Mouse (Mus musculus) forebrain, embryonic 16.5 days (tissue): ENCODE measurements at regions not wholly inside any gene's neighbourhood (a gene's known extent, or its start where the extent isn't known, plus 50 kb on each side); places are given as distances from the start of the nearest gene placed in this dataset.
A peak's percentile ranks its signal among the peaks of the same experiment; 100 is the strongest.

Experiments
- ATAC-seq: fragments of 200-750 bp; cut with Nextera tagmentation; 2 replicates; pipeline ENCODE4 v1.8.0; 2017; ENCODE audit warnings: mild to moderate bottlenecking, moderate library complexity
- H3K27ac ChIP-seq: fragments of 300-500 bp; sonication (generic); 2 replicates; pipeline ENCODE4 v1.5.1; 2014; ENCODE audit warnings: low read length, control low read depth
- H3K27me3 ChIP-seq: fragments of 300-500 bp; sonication (generic); replicated peaks from 2 replicates; pipeline ENCODE4 v1.6.1; 2014; ENCODE audit warnings: low read length; ENCODE audit not compliant: control insufficient read depth, insufficient read depth
- H3K36me3 ChIP-seq: fragments of 300-500 bp; sonication (generic); 2 replicates; pipeline ENCODE4 v1.6.1; 2014; ENCODE audit not compliant: control insufficient read depth, insufficient read depth
- H3K4me1 ChIP-seq: fragments of 300-500 bp; sonication (generic); replicated peaks from 2 replicates; pipeline ENCODE4 v1.6.1; 2014; ENCODE audit warnings: low read length; ENCODE audit not compliant: control insufficient read depth, insufficient read depth
- H3K4me2 ChIP-seq: fragments of 300-500 bp; sonication (generic); 2 replicates; pipeline ENCODE4 v1.6.1; 2014; ENCODE audit warnings: mild to moderate bottlenecking, low read length, control low read depth
- H3K4me3 ChIP-seq: fragments of 300-500 bp; sonication (generic); replicated peaks from 2 replicates; pipeline ENCODE4 v1.5.1; 2014; ENCODE audit warnings: mild to moderate bottlenecking, low read length, control low read depth
- H3K9ac ChIP-seq: fragments of 300-500 bp; sonication (generic); replicated peaks from 2 replicates; pipeline ENCODE4 v1.6.1; 2014; ENCODE audit warnings: low read depth, low read length, control low read depth
- H3K9me3 ChIP-seq: fragments of 300-500 bp; sonication (generic); 2 replicates; pipeline ENCODE4 v1.6.1; 2016; ENCODE audit warnings: low read length; ENCODE audit not compliant: control insufficient read depth
- WGBS: fragments of 180-500 bp; shearing (Covaris S2); extraction: QIAGEN DNeasy Blood & Tissue Kit; methylation state at CpG from one replicate; pipeline ENCODE4 v1.1.7; 2014; 5-methylcytosine and 5-hydroxymethylcytosine counted together

GRCm38 (mm10) chr8:116164190-116164988 is 340.4 kb upstream of the Dynlrb2 start:
- WGBS: 16% methylated on average over 5 of the region's 5 CpGs
- no peak for ATAC-seq
- Histone ChIP-seq H3K9me3 (no peaks in the 10 kb centered on the region), H3K4me3 (no peak overlapping the region), H3K36me3 (no peaks in the 10 kb centered on the region), H3K4me1 (0 out of 2 replicates have a peak, but pooled peaks cover 7% of the 10 kb centered on the region), H3K27ac (no peak overlapping the region), H3K27me3 (no peaks in the 10 kb centered on the region), H3K9ac (no peak overlapping the region), H3K4me2 (no peak overlapping the region)

- ATAC-seq: no peak
- no peaks in the 10 kb centered on the region for H3K27me3 ChIP-seq
- no peaks in the 10 kb centered on the region for H3K9me3 ChIP-seq
- 29% methylated on average over 5 of the region's 5 CpGs for WGBS
- H3K27ac ChIP-seq: no peak overlapping the region
- H3K9ac ChIP-seq: no peak overlapping the region
- H3K4me3 ChIP-seq: no peak overlapping the region
- H3K36me3 ChIP-seq: no peaks in the 10 kb centered on the region
- 0 out of 2 replicates have a peak, but pooled peaks cover 7% of the 10 kb centered on the region for H3K4me1 ChIP-seq
- no peak overlapping the region for H3K4me2 ChIP-seq
These were observed 343.8 kb upstream of the Dynlrb2 start for GRCm38 (mm10) chr8:116160932-116161331.

- Histone ChIP-seq H3K27me3 (no peaks in the 10 kb centered on the region), H3K4me2 (no peak overlapping the region), H3K9me3 (no peaks in the 10 kb centered on the region), H3K36me3 (no peaks in the 10 kb centered on the region), H3K27ac (no peak overlapping the region), H3K4me1 (peaks cover 7% of the 10 kb centered on the region), H3K4me3 (no peak overlapping the region), H3K9ac (no peak overlapping the region)
- ATAC-seq: peak; percentile 47; the same call in 1 of the 2 replicates
- WGBS: 27% methylated on average over 13 of the region's 13 CpGs
These were observed 360.8 kb upstream of the Dynlrb2 start for GRCm38 (mm10) chr8:116143687-116144573.

GRCm38 (mm10) chr8:116141363-116141762 is 363.4 kb upstream of the Dynlrb2 start:
- no peaks in the 10 kb centered on the region for H3K27me3 ChIP-seq
- no peak overlapping the region for H3K4me2 ChIP-seq

GRCm38 (mm10) chr8:116139934-116140333 is 364.8 kb upstream of the Dynlrb2 start:
- no peak overlapping the region for H3K4me2 ChIP-seq
- no peak overlapping the region for H3K27ac ChIP-seq
- no peaks in the 10 kb centered on the region for H3K27me3 ChIP-seq
- no peak overlapping the region for H3K4me3 ChIP-seq
- no peak overlapping the region for H3K9ac ChIP-seq
- no peaks in the 10 kb centered on the region for H3K9me3 ChIP-seq
- WGBS: 94% methylated on average over 1 of the region's 1 CpGs
- H3K4me1 ChIP-seq: peaks cover 7% of the 10 kb centered on the region
- ATAC-seq: no peak
- no peaks in the 10 kb centered on the region for H3K36me3 ChIP-seq

More at GRCm38 (mm10) chr8:116141363-116141762, 363.4 kb upstream of the Dynlrb2 start:
- H3K9me3 ChIP-seq: no peaks in the 10 kb centered on the region
- WGBS: 87% methylated on average over 5 of the region's 5 CpGs
- H3K36me3 ChIP-seq: no peaks in the 10 kb centered on the region
- H3K27ac ChIP-seq: no peak overlapping the region
- H3K4me1 ChIP-seq: peaks cover 7% of the 10 kb centered on the region
- H3K4me3 ChIP-seq: no peak overlapping the region
- no peak for ATAC-seq
- no peak overlapping the region for H3K9ac ChIP-seq

GRCm38 (mm10) chr8:116137765-116138164 is 367.0 kb upstream of the Dynlrb2 start:
- H3K4me2 ChIP-seq: no peak overlapping the region
- H3K4me3 ChIP-seq: no peak overlapping the region
- no peaks in the 10 kb centered on the region for H3K9me3 ChIP-seq
- no peaks in the 10 kb centered on the region for H3K4me1 ChIP-seq
- H3K27ac ChIP-seq: no peak overlapping the region
- WGBS: 72% methylated on average over 2 of the region's 2 CpGs
- H3K27me3 ChIP-seq: no peaks in the 10 kb centered on the region
- no peak overlapping the region for H3K9ac ChIP-seq
- ATAC-seq: no peak
- H3K36me3 ChIP-seq: no peaks in the 10 kb centered on the region

- Histone ChIP-seq H3K36me3 (no peaks in the 10 kb centered on the region), H3K4me2 (no peak overlapping the region), H3K27ac (no peak overlapping the region), H3K9me3 (no peaks in the 10 kb centered on the region), H3K4me1 (no peaks in the 10 kb centered on the region), H3K4me3 (no peak overlapping the region), H3K27me3 (no peaks in the 10 kb centered on the region), H3K9ac (no peak overlapping the region)
- no peak for ATAC-seq
- 71% methylated on average over 2 of the region's 2 CpGs for WGBS
These were observed 371.3 kb upstream of the Dynlrb2 start for GRCm38 (mm10) chr8:116133503-116133902.

GRCm38 (mm10) chr8:116133084-116133483 is 371.7 kb upstream of the Dynlrb2 start:
- no peak for ATAC-seq
- WGBS: 87% methylated on average over 3 of the region's 3 CpGs
- no peaks in the 10 kb centered on the region for H3K36me3 ChIP-seq

GRCm38 (mm10) chr8:116120067-116120466 is 384.7 kb upstream of the Dynlrb2 start:
- H3K9ac ChIP-seq: no peak overlapping the region
- H3K36me3 ChIP-seq: no peaks in the 10 kb centered on the region
- no peak overlapping the region for H3K4me2 ChIP-seq
- ATAC-seq: no peak
- no peaks in the 10 kb centered on the region; the same call in 1 of the 2 replicates for H3K27me3 ChIP-seq
- WGBS: 86% methylated on average over 13 of the region's 13 CpGs
- H3K4me3 ChIP-seq: no peak overlapping the region
- peaks cover 7% of the 10 kb centered on the region for H3K4me1 ChIP-seq
- H3K9me3 ChIP-seq: no peaks in the 10 kb centered on the region
- no peak overlapping the region for H3K27ac ChIP-seq

More at GRCm38 (mm10) chr8:116133084-116133483, 371.7 kb upstream of the Dynlrb2 start:
- H3K9ac ChIP-seq: no peak overlapping the region
- H3K4me2 ChIP-seq: no peak overlapping the region
- H3K4me3 ChIP-seq: no peak overlapping the region
- no peaks in the 10 kb centered on the region for H3K9me3 ChIP-seq
- H3K4me1 ChIP-seq: no peaks in the 10 kb centered on the region
- no peak overlapping the region for H3K27ac ChIP-seq
- no peaks in the 10 kb centered on the region for H3K27me3 ChIP-seq
